ENCODE assay signal across 8 mouse cellular contexts in the genomic region with DNA sequence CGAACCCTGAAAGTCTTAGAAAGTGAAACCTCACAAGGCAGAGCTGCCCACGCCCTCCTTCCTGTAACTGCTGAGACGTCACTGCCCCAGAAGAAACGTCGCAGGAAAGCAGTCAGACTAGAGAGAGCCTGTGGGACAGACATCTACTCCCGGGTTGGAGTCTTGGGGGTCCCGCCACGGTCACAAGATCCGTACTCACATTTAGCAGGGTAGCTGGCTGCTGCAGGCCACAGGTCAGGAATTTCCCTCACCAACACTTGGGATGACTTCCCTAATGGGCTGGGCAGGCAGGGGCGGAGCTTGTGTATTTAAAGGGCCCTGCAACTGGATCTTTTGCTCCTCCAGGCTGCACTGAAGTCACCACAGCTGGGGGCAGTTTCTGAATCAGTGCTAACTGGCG. TPM values are rescaled to one million over a fixed set of nuclear protein-coding genes. Genes with fewer than 3 reads are reported as not detected.
A peak's percentile ranks its signal among the peaks of the same experiment; 100 is the strongest.
DNase-seq lines count a peak whose midpoint lies in the region; ATAC-seq lines count a peak whose summit lies in the region.

A gene (minus strand): TSS at position 302 of the 400 bp plus-strand sequence.

- H3K9me3 ChIP-seq in hindbrain, embryonic 12.5 days (replicated peaks) = no peaks in the 10 kb centered on the region
- no peaks in the 10 kb centered on the region for H3K9me3 ChIP-seq in limb, embryonic 15.5 days
- no peaks in the 10 kb centered on the region for H3K9me3 ChIP-seq in midbrain, embryonic 16.5 days (replicated peaks; ENCODE audit: control insufficient read depth, low read length, poor library complexity, severe bottlenecking)

- H3K36me3 ChIP-seq in hindbrain, embryonic 12.5 days = peaks cover 38% of the 10 kb centered on the region
- peaks cover 42% of the 10 kb centered on the region for H3K36me3 ChIP-seq in limb, embryonic 15.5 days
- peaks cover 6% of the 10 kb centered on the region for H3K36me3 ChIP-seq in midbrain, embryonic 16.5 days (ENCODE audit: control insufficient read depth, insufficient read depth, low read length)

- no peak for ATAC-seq in hindbrain, embryonic 12.5 days (ENCODE audit: low FRiP score)
- ATAC-seq in limb, embryonic 15.5 days (ENCODE audit: insufficient number of reproducible peaks, low FRiP score, low TSS enrichment, low read depth) = no peak
- ATAC-seq in midbrain, embryonic 16.5 days = no peak

- WGBS in hindbrain, embryonic 12.5 days = 64% methylated on average over 11 of the region's 11 CpGs
- WGBS in limb, embryonic 15.5 days = 39% methylated on average over 11 of the region's 11 CpGs
- 78% methylated on average over 11 of the region's 11 CpGs for WGBS in midbrain, embryonic 16.5 days

- H3K4me3 ChIP-seq in hindbrain, embryonic 12.5 days = peak within 1 kb of the TSS; percentile 62
- H3K4me3 ChIP-seq in limb, embryonic 15.5 days = peak within 1 kb of the TSS; percentile 70
- H3K4me3 ChIP-seq in midbrain, embryonic 16.5 days (ENCODE audit: low read depth, low read length) = peak within 1 kb of the TSS; percentile 5; the same call in 1 of the 2 replicates

- peaks cover 40% of the 10 kb centered on the region for H3K4me1 ChIP-seq in hindbrain, embryonic 12.5 days
- H3K4me1 ChIP-seq in limb, embryonic 15.5 days = peaks cover 44% of the 10 kb centered on the region
- peaks cover 34% of the 10 kb centered on the region for H3K4me1 ChIP-seq in midbrain, embryonic 16.5 days (ENCODE audit: control insufficient read depth, insufficient read depth, low read length)

- H3K9ac ChIP-seq in hindbrain, embryonic 12.5 days = peak within 1 kb of the TSS; percentile 47
- 0 out of 2 replicates have a peak within 1 kb of the TSS, but pooled peaks have one; percentile 76 for H3K9ac ChIP-seq in limb, embryonic 15.5 days
- H3K9ac ChIP-seq in midbrain, embryonic 16.5 days (ENCODE audit: low read depth, low read length) = peak within 1 kb of the TSS; percentile 81; the same call in 1 of the 2 replicates

- peak within 1 kb of the TSS; percentile 87 for H3K4me2 ChIP-seq in hindbrain, embryonic 12.5 days (replicated peaks)
- peak within 1 kb of the TSS; percentile 32 for H3K4me2 ChIP-seq in limb, embryonic 15.5 days
- H3K4me2 ChIP-seq in midbrain, embryonic 16.5 days (ENCODE audit: low read length) = peak within 1 kb of the TSS; percentile 80; the same call in 1 of the 2 replicates

- H3K27ac ChIP-seq in hindbrain, embryonic 12.5 days = no peak within 1 kb of the TSS
- 0 out of 2 replicates have a peak within 1 kb of the TSS, but pooled peaks have one; percentile 8 for H3K27ac ChIP-seq in limb, embryonic 15.5 days
- H3K27ac ChIP-seq in midbrain, embryonic 16.5 days (ENCODE audit: low read length) = no peak within 1 kb of the TSS

- no peaks in the 10 kb centered on the region for H3K27me3 ChIP-seq in hindbrain, embryonic 12.5 days
- H3K27me3 ChIP-seq in limb, embryonic 15.5 days = no peaks in the 10 kb centered on the region
- no peaks in the 10 kb centered on the region for H3K27me3 ChIP-seq in midbrain, embryonic 16.5 days (ENCODE audit: control insufficient read depth, insufficient read depth, low read depth, low read length)

- peak in 1 of 2 experiments; percentile 16 for DNase-seq in left cerebral cortex, adult 8-10 months (ENCODE audit: low spot score in 2 of 2)
- DNase-seq in left cerebral cortex, postnatal 4 days = no peak
- DNase-seq in cerebellum, adult 9-10 months = peak; percentile 78
- DNase-seq in forelimb bud, embryonic 11.5 days (ENCODE audit: low read depth, low spot score) = peak; percentile 30
- peak; percentile 64 to 65 for DNase-seq in thymus, postnatal 36 days

- intact Hi-C loops in left cerebral cortex, postnatal 4 days (cut with DNase I) = no loop called here

RNA-seq across cellular contexts. Expression of the gene that starts here (rescaled TPM):
- 10 to 100 TPM; 10.9 to 12.6 (median 12.0) TPM for total RNA-seq in left cerebral cortex, adult 8-10 months (2022)
- total RNA-seq in left cerebral cortex, postnatal 4 days (2021) = 1 to 10 TPM; 5.4 to 6.0 TPM
- 6.8 and 7.2 TPM in 2 replicates for polyA plus RNA-seq in hindbrain, embryonic 12.5 days (2016; fragmentation: Nextera tagmentation; extraction: Ambion mirVana)
- 13.1 and 17.0 TPM in 2 replicates for polyA plus RNA-seq in limb, embryonic 15.5 days (2015; fragmentation: Nextera tagmentation; extraction: Ambion mirVana)
- 2.9 and 3.2 TPM in 2 replicates for polyA plus RNA-seq in midbrain, embryonic 16.5 days (2015; fragmentation: Nextera tagmentation; extraction: Ambion mirVana)

Comparison
In these comparisons a context has a peak if more than half of its experiments do, and no peak if none do; other contexts are left out.
1. H3K4me2 ChIP-seq: peak in every context shown above with its lines; median percentile 87 in hindbrain, embryonic 12.5 days; 80 in midbrain, embryonic 16.5 days; 32 in limb, embryonic 15.5 days.
2. H3K4me3 ChIP-seq: peak in every context shown above with its lines; median percentile 70 in limb, embryonic 15.5 days; 62 in hindbrain, embryonic 12.5 days; 5 in midbrain, embryonic 16.5 days.